Mouse (Mus musculus): ENCODE measurements at regions not wholly inside any gene's neighbourhood (a gene's known extent, or its start where the extent isn't known, plus 50 kb on each side); places are given as distances from the start of the nearest gene placed in this dataset.

- TF ChIP-seq CTCF (IDR thresholded peaks at IDR 0.05; ENCODE audit: extremely low read depth, insufficient read length, insufficient replicate concordance, low read depth, low read length) (no peak), POLR2A (IDR thresholded peaks at IDR 0.05; ENCODE audit: low read depth, low read length) (no peak)
Observed at GRCm38 (mm10) chr2:138123331-138123730, 133.0 kb upstream of the Btbd3 start.
